Mouse (Mus musculus) lung, adult 18-20 months (tissue): ENCODE results near the gene Ntng1.

Experiments used
- DNase-seq, 2 experiments: peaks; one replicate each; pipeline ENCODE4 v3.0.0; 2022; ENCODE audit warnings: mixed read lengths in 2 of 2

Gene Ntng1

GRCm38 (mm10) chr3:110054125-110054524 is 89.7 kb downstream of the Ntng1 start:
- no peak for DNase-seq

DNA sequence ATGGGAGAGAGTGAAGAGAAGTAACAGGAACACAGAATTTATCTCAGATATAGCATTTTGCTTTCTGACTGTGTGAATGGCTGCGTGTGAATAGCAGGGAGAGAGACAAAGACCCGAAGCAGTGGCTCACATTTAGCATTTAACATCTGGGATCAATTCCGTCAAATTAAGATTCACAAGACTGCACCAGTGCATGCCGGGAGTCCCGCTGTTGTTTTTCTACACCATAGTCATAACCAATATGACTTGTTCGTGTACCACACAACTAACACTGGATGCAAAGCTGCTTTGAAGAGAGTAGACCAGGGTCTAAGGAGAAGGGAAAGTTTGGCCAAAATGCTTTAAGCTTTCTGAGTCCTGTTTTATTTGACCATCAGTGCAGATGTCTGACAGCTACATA is 95.7 kb downstream of the Ntng1 start:
- DNase-seq, result no peak

DNA sequence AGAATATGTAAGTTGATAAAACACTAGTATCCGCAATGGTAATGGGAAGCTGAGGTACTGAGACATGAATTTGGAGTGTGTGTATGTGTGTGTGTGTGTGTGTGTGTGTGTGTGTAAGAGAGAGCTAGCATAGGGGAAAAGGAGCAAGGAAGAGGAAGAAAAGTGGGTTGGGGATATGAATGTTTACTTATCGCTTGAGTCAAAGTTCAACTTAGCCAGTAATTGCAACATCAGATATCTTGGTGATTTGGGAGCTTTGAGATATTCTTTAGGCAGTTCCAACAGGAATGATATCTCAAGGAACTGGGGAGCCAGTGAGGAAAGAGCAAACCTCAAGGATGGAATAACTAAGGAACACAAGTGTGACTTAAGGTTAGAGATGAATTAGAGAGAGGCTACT is 97.1 kb downstream of the Ntng1 start:
- DNase-seq, result no peak

GRCm38 (mm10) chr3:110044209-110044608 is 99.6 kb downstream of the Ntng1 start:
- no peak for DNase-seq

DNA sequence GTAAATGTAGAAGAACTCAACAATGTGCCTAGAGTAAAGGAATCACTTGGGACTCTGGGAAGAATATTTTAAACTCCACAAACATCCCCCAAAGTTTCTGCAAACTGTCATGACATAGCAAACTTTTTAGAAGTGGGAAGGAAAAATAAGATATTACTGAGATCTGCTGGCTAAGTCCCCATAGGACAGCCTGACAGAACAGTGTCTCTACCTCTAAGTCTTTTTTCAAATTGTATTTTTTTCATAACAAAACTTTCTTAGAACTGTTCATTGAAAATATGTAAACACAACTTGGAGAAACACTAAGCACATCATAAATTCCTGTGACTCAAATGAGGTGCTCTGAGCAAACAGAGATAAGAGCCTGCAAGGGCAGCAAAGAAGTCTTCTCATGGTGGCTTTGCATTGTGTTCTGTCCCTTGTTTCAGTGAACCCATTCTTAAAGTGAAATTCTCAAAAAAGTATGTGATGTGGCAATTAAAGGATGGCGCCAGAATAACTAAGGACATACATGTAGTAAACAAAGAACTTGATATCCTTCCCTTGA is 100.1 kb downstream of the Ntng1 start:
- no peak for DNase-seq

DNA sequence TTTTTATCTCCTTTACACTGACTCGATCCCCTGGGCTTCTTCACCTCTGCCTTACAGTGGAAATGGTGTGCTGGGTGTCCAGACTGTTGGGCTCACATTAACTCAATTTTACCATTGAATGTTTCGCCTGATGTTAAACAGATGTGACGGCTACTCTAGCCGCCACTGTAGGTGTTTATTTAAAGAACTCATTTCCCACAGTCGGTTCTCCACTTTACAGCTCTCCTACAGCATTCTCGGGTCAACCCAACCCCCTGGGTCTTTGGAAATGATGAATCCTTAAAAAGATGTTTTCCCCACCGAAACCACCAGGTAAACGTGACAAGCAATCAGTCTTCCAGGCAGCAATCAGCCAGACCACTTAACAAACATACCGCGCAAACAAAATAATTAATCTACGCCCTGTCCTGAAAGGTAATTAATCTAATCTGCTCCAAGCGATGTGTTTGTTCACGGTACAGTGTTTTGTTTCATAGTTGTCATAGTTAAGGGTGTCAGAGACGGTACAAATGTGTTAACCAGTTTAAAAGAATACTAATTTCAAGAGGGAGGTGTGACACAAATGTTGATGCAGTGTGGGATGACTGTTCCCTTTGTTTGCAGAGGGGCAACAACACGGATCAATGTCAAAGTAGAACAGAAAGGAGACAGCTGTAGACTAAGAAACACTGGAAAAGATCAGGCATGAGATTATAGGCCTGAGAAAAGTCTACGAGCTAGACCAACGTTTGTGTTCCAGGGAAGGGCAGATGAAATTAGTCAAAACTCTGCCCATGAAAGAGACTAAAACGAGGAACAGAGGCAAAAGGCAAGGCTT is 120.8 kb downstream of the Ntng1 start:
- DNase-seq, result no peak

DNA sequence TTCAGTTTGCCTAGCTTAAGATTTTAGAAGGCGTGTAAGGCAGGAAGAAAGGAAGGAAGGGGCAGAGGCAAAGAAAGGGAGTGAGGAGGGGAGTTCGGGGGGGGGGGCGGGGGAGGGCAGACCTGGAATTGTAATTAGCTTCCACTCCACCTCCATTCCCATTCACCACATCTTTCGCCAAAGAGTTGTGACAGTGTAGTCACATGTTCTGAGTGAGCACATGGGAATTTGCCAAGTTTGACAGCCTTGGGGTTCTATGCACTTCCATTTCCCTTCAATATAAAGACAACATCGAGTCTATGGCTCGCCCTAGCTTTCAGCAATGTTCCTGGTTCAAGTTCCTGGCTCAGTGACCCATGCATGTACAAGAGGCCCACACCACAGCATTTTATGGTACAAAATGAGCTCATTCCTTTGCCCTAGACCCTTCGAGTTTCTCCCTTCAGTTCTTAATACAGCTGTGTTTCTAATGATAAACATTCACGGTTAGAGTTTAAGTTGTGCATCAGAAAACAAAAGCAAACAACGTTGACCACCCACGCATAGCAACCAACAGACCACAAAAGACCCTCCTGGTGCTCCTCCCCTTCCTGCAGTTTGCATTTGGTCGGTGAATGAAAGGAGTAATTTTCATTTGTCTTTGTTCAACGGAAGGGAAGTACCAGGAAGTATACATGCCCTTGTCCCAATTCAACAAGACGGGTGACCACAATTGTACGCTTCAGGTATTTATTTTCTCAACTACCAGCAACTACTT is 132.8 kb downstream of the Ntng1 start:
- DNase-seq, result no peak

- DNase-seq, result no peak
Observed at GRCm38 (mm10) chr3:110010441-110010840, 133.4 kb downstream of the Ntng1 start.

DNA sequence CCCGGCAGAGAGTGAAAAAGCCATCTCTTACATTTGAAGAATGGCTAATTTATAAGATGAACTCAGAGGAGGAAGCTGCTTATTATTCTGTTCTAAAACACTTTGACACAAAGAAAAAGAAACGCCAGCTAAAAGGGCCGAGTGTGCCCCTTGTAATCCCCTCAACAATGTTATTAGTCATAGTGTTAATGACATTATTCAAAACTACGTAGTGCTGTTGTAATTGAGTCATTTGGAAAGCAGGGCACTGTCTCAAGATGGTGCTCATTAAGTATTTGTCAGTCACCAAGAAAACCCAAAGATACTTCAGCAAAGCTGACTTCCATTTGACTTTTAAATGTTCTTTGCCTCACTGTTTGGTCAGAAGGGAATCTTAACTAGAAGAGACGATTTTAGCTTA is 143.5 kb downstream of the Ntng1 start:
- DNase-seq, result no peak

DNA sequence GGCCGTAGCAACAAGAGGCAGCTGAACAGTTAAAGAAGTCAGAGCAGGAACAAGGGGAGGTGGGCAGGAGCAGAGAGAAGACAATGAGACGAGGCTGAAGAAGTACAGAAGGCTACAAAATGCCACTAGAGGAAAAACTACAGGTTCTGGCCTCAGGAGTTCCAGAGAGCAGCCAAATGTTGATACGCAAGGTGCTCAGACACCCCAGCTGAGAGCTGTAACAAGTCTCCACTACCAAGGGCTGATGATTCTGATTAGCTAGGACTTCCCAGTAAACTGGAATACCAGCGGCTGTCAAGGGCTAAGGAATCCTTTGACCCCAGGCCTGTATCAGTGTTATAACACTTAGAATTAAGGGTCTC is 148.2 kb downstream of the Ntng1 start:
- DNase-seq, result no peak

DNA sequence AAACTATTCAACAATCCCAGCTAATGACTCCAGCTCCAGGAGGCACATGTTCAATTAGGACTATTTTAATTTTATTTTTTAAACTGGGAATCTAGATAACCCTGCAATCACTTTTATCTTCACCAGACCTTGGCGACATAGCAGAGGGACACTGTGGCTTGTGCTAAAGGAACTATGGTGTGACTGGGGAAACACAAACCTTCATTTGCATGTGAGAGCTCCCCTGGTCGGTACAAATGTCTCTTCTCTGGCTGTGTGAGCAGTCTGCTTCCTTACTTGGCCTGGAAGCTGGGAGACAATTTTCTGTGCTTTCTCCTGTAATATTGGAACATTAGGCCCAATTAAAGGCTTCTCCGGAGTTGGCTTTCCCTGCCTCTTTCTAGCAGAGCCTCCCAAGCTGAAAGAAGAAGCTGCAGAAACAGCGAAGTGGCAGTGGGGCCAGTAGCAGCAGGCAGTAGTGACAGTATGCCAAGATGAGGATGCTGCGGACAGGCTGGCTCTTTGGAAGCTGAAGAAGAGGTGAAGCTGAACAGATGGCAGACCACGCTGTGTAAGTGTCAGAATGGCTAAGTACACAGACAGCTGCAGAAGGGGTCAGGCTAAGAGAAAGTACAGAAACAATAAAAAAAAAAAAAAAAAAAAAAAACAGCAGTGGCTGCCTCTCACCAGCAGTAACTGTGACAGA is 148.7 kb downstream of the Ntng1 start:
- no peak for DNase-seq

DNA sequence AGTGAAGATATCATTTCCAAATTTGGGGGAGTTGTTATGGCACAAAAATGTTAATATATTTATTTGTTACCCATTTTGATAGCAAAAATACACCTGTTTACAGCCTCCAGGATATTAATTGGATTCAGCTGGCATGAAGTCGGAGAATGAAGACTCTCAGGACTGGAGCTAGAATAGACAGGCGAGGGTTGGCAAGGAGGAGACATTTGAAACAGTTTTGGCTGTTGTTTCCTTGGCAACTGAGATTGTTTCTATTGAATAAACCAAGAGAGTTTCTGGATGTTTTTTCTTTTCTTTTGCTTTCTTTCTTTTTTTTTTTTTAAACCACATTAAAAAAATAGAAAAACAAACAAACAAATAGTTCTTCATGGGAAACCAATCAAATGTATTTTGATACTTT is 159.7 kb downstream of the Ntng1 start:
- DNase-seq, result no peak

GRCm38 (mm10) chr3:109977614-109978013 is 166.2 kb downstream of the Ntng1 start:
- DNase-seq, result no peak

DNA sequence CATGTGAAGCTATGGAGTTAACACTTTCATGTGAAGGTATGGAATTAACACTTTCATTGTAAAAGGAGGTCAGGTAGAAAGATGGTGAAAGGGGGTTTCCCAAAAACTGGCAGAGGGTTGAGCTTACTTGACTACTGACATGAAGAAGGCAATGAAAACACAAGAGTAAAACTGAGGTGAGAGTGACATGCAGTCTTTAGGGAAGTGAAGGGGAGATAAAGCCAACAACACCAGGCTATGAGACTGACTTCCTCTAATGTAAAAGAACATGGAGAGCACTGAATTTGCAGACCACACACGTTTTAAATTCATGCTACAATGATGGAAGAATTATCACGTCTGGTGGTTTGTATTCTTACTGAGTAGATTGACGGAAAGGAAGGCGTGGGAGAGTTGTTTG is 168.7 kb downstream of the Ntng1 start:
- no peak for DNase-seq

GRCm38 (mm10) chr3:109971465-109971864 is 172.3 kb downstream of the Ntng1 start:
- DNase-seq, result no peak

DNA sequence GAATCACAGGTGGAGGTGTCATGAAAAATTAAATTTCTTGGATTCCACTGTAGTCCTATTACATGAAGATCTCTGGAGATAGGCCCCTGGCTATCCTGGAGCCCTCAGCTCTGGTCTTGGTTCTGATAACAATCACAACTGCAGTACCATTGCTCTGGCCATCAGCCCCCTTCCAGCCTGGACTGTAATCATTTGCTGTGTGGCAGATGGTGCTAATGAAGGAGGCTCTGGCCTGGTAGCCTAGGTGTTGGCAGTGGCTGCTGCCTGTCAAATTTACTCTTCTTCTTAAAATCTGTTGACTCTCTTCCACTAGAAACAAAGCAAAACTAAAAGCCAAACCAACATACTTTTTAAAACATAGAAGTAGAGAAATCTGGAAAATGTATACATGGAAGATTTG is 173.6 kb downstream of the Ntng1 start:
- no peak for DNase-seq

DNA sequence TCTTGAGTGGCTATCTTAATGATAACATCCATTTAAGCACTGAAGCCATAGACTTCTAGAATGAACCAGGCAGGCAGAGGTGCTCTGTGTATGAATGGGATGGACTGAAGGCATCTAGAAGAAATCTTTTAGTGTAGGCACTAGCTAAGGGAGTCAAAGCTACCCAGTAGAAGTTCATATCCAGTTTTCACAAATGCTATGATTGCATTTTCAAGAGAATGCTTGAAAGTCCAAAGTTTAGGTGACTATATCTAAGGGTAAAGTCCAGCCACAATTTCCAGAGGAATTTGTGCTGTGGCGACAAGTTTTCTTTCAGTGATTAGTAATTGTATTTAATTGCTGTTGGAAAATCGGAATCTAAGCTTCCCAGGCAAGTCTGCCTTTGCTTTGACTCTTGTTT is 181.2 kb downstream of the Ntng1 start:
- no peak for DNase-seq

DNA sequence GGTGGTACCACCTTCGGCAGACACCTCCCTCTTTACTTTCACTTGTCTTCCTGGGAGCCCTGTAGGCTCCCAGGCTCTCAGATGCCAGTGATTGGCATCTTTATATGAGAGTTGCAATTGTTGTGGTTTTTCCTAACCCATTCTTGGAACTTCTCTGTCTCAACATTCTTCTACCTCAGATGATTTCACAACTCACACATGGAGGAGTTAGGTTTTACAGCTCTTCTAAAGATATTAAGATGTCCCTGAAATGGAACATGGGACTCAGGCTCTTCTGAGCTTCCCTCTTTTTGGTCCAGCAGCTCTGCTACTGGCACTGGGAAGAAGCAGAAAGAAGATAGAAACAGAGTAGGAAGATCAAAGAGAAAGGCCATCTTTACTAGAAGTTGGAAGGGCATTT is 200.9 kb downstream of the Ntng1 start:
- no peak for DNase-seq

DNA sequence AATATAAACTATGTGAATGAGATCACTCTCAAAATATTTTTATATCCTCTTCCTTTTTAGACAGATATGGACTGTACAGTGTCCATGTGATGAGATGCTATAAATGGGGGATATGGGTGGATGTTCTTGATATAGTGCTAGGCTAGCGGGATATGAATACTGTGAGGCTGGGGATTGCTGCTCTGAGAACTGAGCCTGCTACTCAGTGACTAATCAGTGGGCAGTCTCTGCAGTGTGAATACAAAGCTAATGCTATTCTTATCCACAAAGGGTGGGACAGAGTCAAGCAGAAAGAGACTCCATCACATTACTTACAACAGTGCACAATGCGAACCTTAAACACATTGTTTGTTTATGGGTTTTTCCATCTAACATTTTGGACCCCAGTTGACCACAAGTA is 206.2 kb downstream of the Ntng1 start:
- DNase-seq, result no peak

- DNase-seq, result no peak
Observed at GRCm38 (mm10) chr3:109936275-109936674, 207.5 kb downstream of the Ntng1 start.

DNA sequence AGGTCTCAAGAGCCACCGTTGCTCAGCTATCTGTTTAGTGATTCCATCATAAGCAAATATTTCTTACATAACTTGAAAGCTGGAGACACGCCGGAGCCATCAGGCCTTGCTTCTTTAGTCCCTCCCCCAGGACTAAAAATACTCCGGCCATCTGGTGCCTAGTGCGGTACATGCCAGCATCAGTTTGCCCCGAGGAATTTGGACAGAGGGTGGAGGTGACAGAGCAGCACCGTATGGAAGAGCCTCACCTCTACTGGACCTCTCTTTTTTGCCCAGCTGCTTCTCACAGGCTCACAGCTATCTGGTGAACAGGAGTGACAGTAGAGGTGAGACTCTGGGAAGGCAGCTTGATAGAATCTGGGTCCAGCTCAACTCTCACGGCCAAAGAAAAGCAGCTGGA is 211.6 kb downstream of the Ntng1 start:
- no peak for DNase-seq

- DNase-seq, result no peak
Observed at GRCm38 (mm10) chr3:109931021-109931420, 212.8 kb downstream of the Ntng1 start.

GRCm38 (mm10) chr3:109923788-109924187 is 220.0 kb downstream of the Ntng1 start:
- no peak for DNase-seq

DNA sequence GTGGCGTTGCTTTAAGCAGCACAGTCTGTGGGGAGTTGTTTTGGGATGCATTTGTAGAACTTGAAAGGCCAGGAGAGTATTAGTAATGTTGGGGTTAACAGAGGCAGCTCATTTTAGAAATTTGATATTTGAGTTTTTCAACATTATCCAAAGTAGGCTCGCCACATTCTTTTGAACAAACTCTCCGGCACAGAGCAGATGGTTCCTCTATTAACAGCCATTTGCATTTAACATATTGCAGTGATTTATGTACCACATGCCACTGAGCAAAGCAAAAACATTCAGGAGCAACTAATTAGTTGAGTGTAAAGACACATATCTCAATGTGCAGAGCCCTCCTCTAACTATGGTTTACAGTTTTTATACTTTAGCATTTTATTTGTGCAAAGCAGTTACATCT is 224.8 kb downstream of the Ntng1 start:
- no peak for DNase-seq
